Mouse (Mus musculus): ENCODE results near the gene Olfr5. TPM values are rescaled to one million over a fixed set of nuclear protein-coding genes. Genes with fewer than 3 reads are reported as not detected.
"Not testable (repeated sequence)": the region's sequence is repeated elsewhere in the genome, so short reads cannot be mapped to it uniquely, and the experiment has no call there.

The Olfr5 gene
- polyA plus RNA-seq, 1 experiment from 2014 or later: not detected

GRCm38 (mm10) chr7:6499655-6500054, 12.9 kb upstream of the Olfr5 start, which contains the start of gene Olfr1347:
Olfr1347 (minus strand) TSS chr7:6499755.
- DNase-seq (no peak), ATAC-seq (no peak)
- TF ChIP-seq CTCF (IDR thresholded peaks at IDR 0.05; ENCODE audit: low read depth): no peak
- TF ChIP-seq EP300 (IDR thresholded peaks at IDR 0.05; ENCODE audit: low read depth): no peak
- 47% methylated on average over 1 of the region's 1 CpGs for WGBS (ENCODE audit: insufficient replicate concordance)
- Histone ChIP-seq H3K27me3 (ENCODE audit: insufficient read depth, low read length) (no peaks in the 10 kb centered on the region), H3K9me3 (ENCODE audit: low read length) (peaks cover 3% of the 10 kb centered on the region; the same call in 1 of the 2 replicates), H3K4me3 (ENCODE audit: low read depth, low read length) (no peak within 1 kb of the TSS), H3K27ac (ENCODE audit: low read depth) (no peak within 1 kb of the TSS), H3K4me2 (ENCODE audit: low read depth, low read length) (no peak within 1 kb of the TSS), H3K9ac (replicated peaks) (no peak within 1 kb of the TSS), H3K4me1 (ENCODE audit: insufficient read depth) (no peaks in the 10 kb centered on the region), H3K36me3 (replicated peaks; ENCODE audit: insufficient read depth, low read length) (no peaks in the 10 kb centered on the region)

- H3K9ac ChIP-seq (replicated peaks); H3K27me3 ChIP-seq (ENCODE audit: insufficient read depth, low read length); DNase-seq; H3K27ac ChIP-seq (ENCODE audit: low read depth); H3K36me3 ChIP-seq (replicated peaks; ENCODE audit: insufficient read depth, low read length); H3K4me2 ChIP-seq (ENCODE audit: low read depth, low read length); ATAC-seq; H3K9me3 ChIP-seq (ENCODE audit: low read length); H3K4me1 ChIP-seq (ENCODE audit: insufficient read depth); H3K4me3 ChIP-seq (ENCODE audit: low read depth, low read length): not testable (repeated sequence)
- 70% methylated on average over 2 of the region's 2 CpGs for WGBS (ENCODE audit: insufficient replicate concordance)
Measured at GRCm38 (mm10) chr7:6477633-6478032, 9.1 kb downstream of the Olfr5 start.

GRCm38 (mm10) chr7:6466951-6467350, 19.8 kb downstream of the Olfr5 start, which contains the start of gene Olfr1346:
Olfr1346 (plus strand) TSS chr7:6467101.
- no peak for ATAC-seq
- no peak for DNase-seq

GRCm38 (mm10) chr7:6456399-6456798, 30.3 kb downstream of the Olfr5 start:
- no peak for DNase-seq
- H3K4me1 ChIP-seq (ENCODE audit: insufficient read depth): no peaks in the 10 kb centered on the region

More at GRCm38 (mm10) chr7:6466951-6467350, 19.8 kb downstream of the Olfr5 start, which contains the start of gene Olfr1346:
- no peaks in the 10 kb centered on the region for H3K27me3 ChIP-seq (ENCODE audit: insufficient read depth, low read length)
- no peak within 1 kb of the TSS for H3K9ac ChIP-seq (replicated peaks)
- H3K4me2 ChIP-seq (ENCODE audit: low read depth, low read length): no peak within 1 kb of the TSS
- H3K9me3 ChIP-seq (ENCODE audit: low read length): no peaks in the 10 kb centered on the region
- no peaks in the 10 kb centered on the region for H3K4me1 ChIP-seq (ENCODE audit: insufficient read depth)
- H3K4me3 ChIP-seq (ENCODE audit: low read depth, low read length): no peak within 1 kb of the TSS
- no peaks in the 10 kb centered on the region for H3K36me3 ChIP-seq (replicated peaks; ENCODE audit: insufficient read depth, low read length)
- TF ChIP-seq CTCF (IDR thresholded peaks at IDR 0.05; ENCODE audit: low read depth): no peak
- TF ChIP-seq EP300 (IDR thresholded peaks at IDR 0.05; ENCODE audit: low read depth): no peak
- H3K27ac ChIP-seq (ENCODE audit: low read depth): no peak within 1 kb of the TSS

GRCm38 (mm10) chr7:6455868-6456267, 30.9 kb downstream of the Olfr5 start, which contains the start of gene Olfr1336:
Olfr1336 (plus strand) TSS chr7:6456168.
- DNase-seq (no peak), ATAC-seq (no peak)
- no peaks in the 10 kb centered on the region for H3K4me1 ChIP-seq (ENCODE audit: insufficient read depth)
- no peak within 1 kb of the TSS for H3K4me2 ChIP-seq (ENCODE audit: low read depth, low read length)
- H3K36me3 ChIP-seq (replicated peaks; ENCODE audit: insufficient read depth, low read length): no peaks in the 10 kb centered on the region
- no peak within 1 kb of the TSS for H3K4me3 ChIP-seq (ENCODE audit: low read depth, low read length)
- H3K9ac ChIP-seq (replicated peaks): no peak within 1 kb of the TSS
- H3K27ac ChIP-seq (ENCODE audit: low read depth): no peak within 1 kb of the TSS
- H3K27me3 ChIP-seq (ENCODE audit: insufficient read depth, low read length): no peaks in the 10 kb centered on the region
- TF ChIP-seq CTCF (IDR thresholded peaks at IDR 0.05; ENCODE audit: low read depth): no peak
- no peak for TF ChIP-seq EP300 (IDR thresholded peaks at IDR 0.05; ENCODE audit: low read depth)
- no peaks in the 10 kb centered on the region for H3K9me3 ChIP-seq (ENCODE audit: low read length)

More at GRCm38 (mm10) chr7:6456399-6456798, 30.3 kb downstream of the Olfr5 start:
- 34% methylated on average over 3 of the region's 3 CpGs for WGBS (ENCODE audit: insufficient replicate concordance)
- H3K27ac ChIP-seq (ENCODE audit: low read depth): no peak overlapping the region
- no peak for TF ChIP-seq CTCF (IDR thresholded peaks at IDR 0.05; ENCODE audit: low read depth)
- no peak for TF ChIP-seq EP300 (IDR thresholded peaks at IDR 0.05; ENCODE audit: low read depth)
- H3K9me3 ChIP-seq (ENCODE audit: low read length): no peaks in the 10 kb centered on the region
- H3K27me3 ChIP-seq (ENCODE audit: insufficient read depth, low read length): no peaks in the 10 kb centered on the region
- no peak for ATAC-seq
- no peak overlapping the region for H3K4me2 ChIP-seq (ENCODE audit: low read depth, low read length)
- no peak overlapping the region for H3K4me3 ChIP-seq (ENCODE audit: low read depth, low read length)
- no peaks in the 10 kb centered on the region for H3K36me3 ChIP-seq (replicated peaks; ENCODE audit: insufficient read depth, low read length)
- no peak overlapping the region for H3K9ac ChIP-seq (replicated peaks)

GRCm38 (mm10) chr7:6447771-6448170, 39.0 kb downstream of the Olfr5 start:
- Histone ChIP-seq H3K4me1 (ENCODE audit: insufficient read depth) (no peaks in the 10 kb centered on the region), H3K27me3 (ENCODE audit: insufficient read depth, low read length) (no peaks in the 10 kb centered on the region), H3K9me3 (ENCODE audit: low read length) (no peaks in the 10 kb centered on the region; the same call in 1 of the 2 replicates), H3K4me2 (ENCODE audit: low read depth, low read length) (no peak overlapping the region), H3K36me3 (replicated peaks; ENCODE audit: insufficient read depth, low read length) (no peaks in the 10 kb centered on the region), H3K4me3 (ENCODE audit: low read depth, low read length) (no peak overlapping the region), H3K27ac (ENCODE audit: low read depth) (no peak overlapping the region), H3K9ac (replicated peaks) (no peak overlapping the region)
- no peak for ATAC-seq
- TF ChIP-seq EP300 (IDR thresholded peaks at IDR 0.05; ENCODE audit: low read depth) (no peak), CTCF (IDR thresholded peaks at IDR 0.05; ENCODE audit: low read depth) (no peak)
- WGBS (ENCODE audit: insufficient replicate concordance): 30% methylated on average over 5 of the region's 5 CpGs
- no peak for DNase-seq

GRCm38 (mm10) chr7:6441173-6441572, 45.6 kb downstream of the Olfr5 start:
- Histone ChIP-seq H3K4me3 (ENCODE audit: low read depth, low read length) (no peak overlapping the region), H3K9me3 (ENCODE audit: low read length) (no peaks in the 10 kb centered on the region), H3K4me2 (ENCODE audit: low read depth, low read length) (no peak overlapping the region), H3K36me3 (replicated peaks; ENCODE audit: insufficient read depth, low read length) (no peaks in the 10 kb centered on the region), H3K27me3 (ENCODE audit: insufficient read depth, low read length) (no peaks in the 10 kb centered on the region), H3K4me1 (ENCODE audit: insufficient read depth) (no peaks in the 10 kb centered on the region), H3K27ac (ENCODE audit: low read depth) (no peak overlapping the region), H3K9ac (replicated peaks) (no peak overlapping the region)
- DNase-seq (no peak), ATAC-seq (no peak)
- TF ChIP-seq CTCF (IDR thresholded peaks at IDR 0.05; ENCODE audit: low read depth) (no peak), EP300 (IDR thresholded peaks at IDR 0.05; ENCODE audit: low read depth) (no peak)
- WGBS (ENCODE audit: insufficient replicate concordance): 53% methylated on average over 2 of the region's 2 CpGs
